Mouse (Mus musculus): ENCODE measurements around the gene Pofut1.

DNA sequence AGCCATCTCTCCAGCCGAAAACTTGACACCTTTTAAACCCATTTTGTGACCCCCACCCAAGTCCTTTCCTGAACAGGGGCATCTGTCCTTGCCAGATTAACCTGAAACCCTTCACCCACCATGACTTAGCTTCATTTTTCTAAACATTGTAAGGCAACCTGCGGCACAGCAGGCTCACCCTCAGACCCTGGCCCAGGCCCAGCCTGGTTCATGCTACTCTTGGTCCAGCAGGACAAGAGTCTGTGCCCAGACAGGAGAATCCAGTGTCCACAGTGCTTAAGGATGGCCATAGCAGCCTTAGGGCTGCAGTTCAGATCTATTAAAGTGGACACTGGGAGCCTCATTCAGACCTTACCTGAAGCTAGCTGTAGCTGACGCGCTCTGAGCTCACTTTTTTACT lies 28.0 kb upstream of the Pofut1 start:
- TF ChIP-seq CTCF (IDR thresholded peaks at IDR 0.05; ENCODE audit: low read depth, low read length) (no peak), POLR2A (IDR thresholded peaks at IDR 0.05; ENCODE audit: borderline replicate concordance, low read depth, low read length) (no peak)

Data from bone marrow macrophage, adult 2 months (primary cell).